Mouse (Mus musculus) inflammation-experienced regulatory T-cells, adult 6 months (primary cell): ENCODE results near the gene Tmem38a. TPM values are rescaled to one million over a fixed set of nuclear protein-coding genes. Genes with fewer than 3 reads are reported as not detected.

ENCODE experiments used
- ATAC-seq: one replicate; pipeline ENCODE4 v1.8.0; 2017
- polyA plus RNA-seq, 3 experiments: library from polyadenylated mRNA; unstranded; fragments of 100-300 nt; shearing (Covaris generic); gene quantifications; one replicate each; pipeline ENCODE4 v1.2.1; 2017

Tmem38a gene
- polyA plus RNA-seq, 3 experiments from 2014 or later = 0.88 to 1.5 (median 0.99) TPM

DNA sequence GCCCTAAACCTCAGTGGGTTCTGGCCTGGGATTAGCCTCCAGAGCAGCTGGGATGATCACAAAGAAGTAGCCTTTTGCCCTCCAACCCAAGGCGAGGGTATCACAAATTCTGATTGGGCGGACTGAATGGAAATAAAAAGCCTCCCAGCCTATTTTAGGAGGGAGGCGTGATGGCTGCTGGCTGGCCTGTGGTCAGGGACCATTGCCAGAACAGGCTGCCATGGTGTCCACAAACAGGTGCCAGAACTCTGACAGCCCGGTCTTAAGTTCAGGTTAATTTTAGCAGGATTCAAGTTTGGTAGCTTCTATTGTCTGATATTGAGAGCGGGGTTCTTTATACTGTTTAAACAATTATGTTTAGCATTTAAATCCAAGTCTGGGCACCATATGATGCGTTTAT is 16.0 kb downstream of the Tmem38a start:
- no peak for ATAC-seq

DNA sequence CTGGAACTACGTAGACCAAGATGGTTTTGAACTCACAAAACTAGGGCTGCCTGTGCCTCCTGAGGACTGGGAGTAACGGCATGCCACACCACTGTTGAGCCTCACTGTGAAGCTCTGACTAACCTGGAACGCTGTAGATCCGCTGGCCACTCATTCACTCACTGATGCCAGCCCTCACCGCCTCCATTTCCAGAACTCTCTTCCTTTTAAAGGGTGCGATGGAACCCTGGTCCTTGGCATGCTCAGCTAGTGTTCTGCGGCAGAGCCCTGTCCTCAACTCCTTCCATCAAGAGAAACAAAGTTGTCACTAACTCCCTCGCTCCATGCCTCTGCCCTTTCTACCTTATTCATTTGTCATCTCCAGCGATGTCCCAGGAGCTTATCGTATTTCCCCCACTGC is 17.0 kb downstream of the Tmem38a start:
- no peak for ATAC-seq

DNA sequence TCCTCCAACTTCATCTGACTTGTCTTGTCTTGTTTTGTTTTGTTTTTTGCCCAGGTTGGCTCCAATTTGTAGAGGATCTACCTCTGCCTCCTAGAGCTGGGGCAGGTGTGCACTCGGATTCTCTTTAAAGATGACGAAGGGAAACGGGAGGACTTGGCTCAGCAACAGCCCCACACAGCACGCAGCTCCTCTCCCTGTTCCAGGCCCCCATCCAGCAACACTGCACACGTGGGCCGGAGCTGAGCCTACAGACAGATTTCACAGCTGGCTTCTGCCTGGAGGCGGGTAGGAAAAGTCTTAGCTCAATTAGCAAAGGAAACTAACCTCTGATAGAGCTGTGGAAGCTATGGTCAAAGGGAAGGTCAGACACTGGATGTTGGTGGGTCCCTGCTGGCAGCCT is 17.4 kb downstream of the Tmem38a start:
- ATAC-seq = no peak

DNA sequence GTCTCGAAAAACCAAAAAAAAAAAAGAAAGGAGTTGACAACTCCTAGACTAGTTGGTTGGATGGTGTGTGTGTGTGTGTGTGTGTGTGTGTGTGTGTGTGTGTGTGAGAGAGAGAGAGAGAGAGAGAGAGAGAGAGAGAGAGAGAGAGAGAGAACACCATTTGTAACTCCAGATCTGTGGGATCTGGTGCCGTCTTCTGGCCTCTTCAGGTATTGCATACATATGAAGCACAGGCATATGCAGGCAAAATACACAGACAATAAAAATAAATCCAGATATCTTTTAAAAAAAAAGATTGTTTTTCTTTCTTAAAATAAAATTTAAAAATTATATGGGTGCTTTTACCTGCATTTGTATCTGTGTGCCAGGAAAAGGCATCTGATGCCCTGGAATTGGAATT is 18.3 kb downstream of the Tmem38a start:
- ATAC-seq = no peak

Other genes with a start within 250 kb of the Tmem38a start
- gene Eps15l1, start 150.6 kb upstream of the Tmem38a start, polyA plus RNA-seq = 10 to 100 TPM; 45.6 to 60.7 (median 51.1) TPM
- under 1 TPM; 0.20 to 0.59 (median 0.31) TPM for gene Calr3, start 128.2 kb upstream of the Tmem38a start, polyA plus RNA-seq
- 1 to 10 TPM; 4.3 to 7.1 (median 6.4) TPM for gene 1700030K09Rik, start 128.2 kb upstream of the Tmem38a start, polyA plus RNA-seq
- gene Cherp, start 96.8 kb upstream of the Tmem38a start, polyA plus RNA-seq = 10 to 100 TPM; 48.9 to 68.1 (median 66.7) TPM
- 1 to 10 TPM; 6.7 to 8.4 (median 7.7) TPM for gene Slc35e1, start 79.4 kb upstream of the Tmem38a start, polyA plus RNA-seq
- gene Med26, start 23.8 kb upstream of the Tmem38a start, polyA plus RNA-seq = 1 to 10 TPM; 2.6 to 4.9 (median 4.1) TPM
- 100 to 1,000 TPM in 1 of 3 experiments, 10 to 100 TPM in 2; 74.5 to 101 (median 82.6) TPM for gene Smim7, start 967 bp upstream of the Tmem38a start, polyA plus RNA-seq
- under 1 TPM in 1 of 3 experiments, not detected in 2; 0.08 TPM for gene Nwd1, start 74.7 kb downstream of the Tmem38a start, polyA plus RNA-seq
- 100 to 1,000 TPM in 2 of 3 experiments, 10 to 100 TPM in 1; 87.9 to 109 (median 105) TPM for gene Sin3b, start 151.2 kb downstream of the Tmem38a start, polyA plus RNA-seq
- gene F2rl3, start 189.8 kb downstream of the Tmem38a start, polyA plus RNA-seq = 10 to 100 TPM in 1 of 3 experiments, 1 to 10 TPM in 2; 4.1 to 10.6 (median 5.3) TPM